Mouse (Mus musculus) lung, postnatal 0 days (tissue): ENCODE measurements at regions not wholly inside any gene's neighbourhood (a gene's known extent, or its start where the extent isn't known, plus 50 kb on each side); places are given as distances from the start of the nearest gene placed in this dataset.

Experiments
- CTCF ChIP-seq: IDR thresholded peaks from 2 replicates; pipeline ENCODE4 v1.5.1; 2016; ENCODE audit warnings: antibody characterized with exemption, mild to moderate bottlenecking
- EP300 ChIP-seq: IDR thresholded peaks from 2 replicates; pipeline ENCODE4 v1.6.1; 2016; ENCODE audit warnings: antibody characterized with exemption, mild to moderate bottlenecking, control low read depth

- TF ChIP-seq CTCF = no peak
- TF ChIP-seq EP300 = no peak
Observed at GRCm38 (mm10) chr13:41962915-41963314, 88.9 kb upstream of the Hivep1 start.
